Mouse (Mus musculus) ES-E14 (cell line): Measurements from ENCODE around the gene Rpl34.

Source experiments
- CHD2 ChIP-seq: IDR thresholded peaks from 2 replicates; pipeline ENCODE4 v1.6.1; 2014; ENCODE audit warnings: mild to moderate bottlenecking, low read depth, low read length, inconsistent platforms
- HCFC1 ChIP-seq: IDR thresholded peaks from 2 replicates; pipeline ENCODE4 v1.6.1; 2012; ENCODE audit warnings: low read length, inconsistent platforms, borderline replicate concordance; ENCODE audit not compliant: insufficient read depth
- MAFK ChIP-seq: IDR thresholded peaks from 2 replicates; pipeline ENCODE4 v1.6.1; 2014; ENCODE audit warnings: mild to moderate bottlenecking, low read depth, low read length, inconsistent platforms; ENCODE audit not compliant: insufficient read depth
- ZC3H11A ChIP-seq: IDR thresholded peaks from 2 replicates; pipeline ENCODE4 v1.6.1; 2012; ENCODE audit warnings: low read depth, mild to moderate bottlenecking, inconsistent platforms, low read length, borderline replicate concordance
- ZNF384 ChIP-seq: IDR thresholded peaks from 2 replicates; pipeline ENCODE4 v1.6.1; 2012; ENCODE audit warnings: low read depth, low read length, inconsistent platforms

DNA sequence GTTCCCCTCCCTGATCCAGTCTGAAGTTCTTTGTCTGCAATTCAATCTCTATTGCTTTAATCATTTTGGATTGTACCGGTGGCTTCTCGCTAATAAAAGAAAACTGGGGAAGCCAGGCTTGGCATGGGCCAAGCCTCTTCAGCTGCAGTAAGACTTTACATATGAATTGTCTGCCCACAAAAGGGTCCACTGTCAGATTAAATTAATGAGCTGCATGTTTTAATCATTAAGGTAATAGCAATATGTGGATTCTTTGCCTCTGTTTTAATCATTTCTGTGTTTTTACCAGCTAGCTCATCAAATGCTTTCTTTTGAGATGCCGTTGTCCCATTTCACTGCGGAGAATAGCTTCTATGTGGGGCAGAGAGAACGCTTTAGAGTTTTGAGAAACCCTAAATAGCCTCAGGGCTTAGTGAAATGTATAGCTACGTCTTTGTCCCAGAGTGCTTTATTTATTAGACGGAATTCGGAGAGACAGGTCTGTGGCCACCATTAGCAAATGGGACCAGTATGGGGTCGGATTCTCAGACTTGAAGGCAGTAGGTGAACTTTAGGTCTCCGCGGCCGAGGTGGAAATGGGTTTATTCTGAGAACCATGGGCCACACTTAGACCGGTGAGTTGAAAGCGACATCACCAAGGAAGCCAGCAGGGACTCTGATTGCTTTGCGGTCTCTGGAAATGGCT lies 28.1 kb upstream of the Rpl34 start:
- no peak for TF ChIP-seq MAFK
- no peak for TF ChIP-seq ZNF384
- no peak for TF ChIP-seq HCFC1
- TF ChIP-seq CHD2, result no peak
- TF ChIP-seq ZC3H11A, result no peak
